Mouse (Mus musculus) embryonic facial prominence, embryonic 12.5 days (tissue): Measurements from ENCODE around the gene Olfr970. TPM values are rescaled to one million over a fixed set of nuclear protein-coding genes. Genes with fewer than 3 reads are reported as not detected.
"Not testable (repeated sequence)": the region's sequence is repeated elsewhere in the genome, so short reads cannot be mapped to it uniquely, and the experiment has no call there.

Experiments used
- ATAC-seq: fragments of 200-750 bp; cut with Nextera tagmentation; 2 replicates; pipeline ENCODE4 v1.8.0; 2017; ENCODE audit not compliant: insufficient number of reproducible peaks, insufficient read depth, low FRiP score, low TSS enrichment
- H3K27ac ChIP-seq: fragments of 300-500 bp; sonication (generic); 2 replicates; pipeline ENCODE4 v1.5.1; 2016; ENCODE audit warnings: mild to moderate bottlenecking
- H3K27me3 ChIP-seq: fragments of 300-500 bp; sonication (generic); 2 replicates; pipeline ENCODE4 v1.6.1; 2016; ENCODE audit warnings: mild to moderate bottlenecking, moderate library complexity
- H3K36me3 ChIP-seq: fragments of 300-500 bp; sonication (generic); 2 replicates; pipeline ENCODE4 v1.6.1; 2016; ENCODE audit warnings: mild to moderate bottlenecking
- H3K4me1 ChIP-seq: fragments of 300-500 bp; sonication (generic); 2 replicates; pipeline ENCODE4 v1.6.1; 2016
- H3K4me2 ChIP-seq: fragments of 300-500 bp; sonication (generic); replicated peaks from 2 replicates; pipeline ENCODE4 v1.6.1; 2016; ENCODE audit warnings: mild to moderate bottlenecking, moderate library complexity
- H3K4me3 ChIP-seq: fragments of 300-500 bp; sonication (generic); 2 replicates; pipeline ENCODE4 v1.5.1; 2016; ENCODE audit warnings: mild to moderate bottlenecking
- H3K9ac ChIP-seq: fragments of 300-500 bp; sonication (generic); 2 replicates; pipeline ENCODE4 v1.6.1; 2016; ENCODE audit warnings: mild to moderate bottlenecking, moderate library complexity
- H3K9me3 ChIP-seq: fragments of 300-500 bp; sonication (generic); 2 replicates; pipeline ENCODE4 v1.6.1; 2016; ENCODE audit warnings: mild to moderate bottlenecking, moderate library complexity
- WGBS: fragments of 180-500 bp; shearing (Covaris S2); methylation state at CpG from one replicate; pipeline ENCODE4 v1.1.7; 2016; 5-methylcytosine and 5-hydroxymethylcytosine counted together
- polyA plus RNA-seq: library from polyadenylated mRNA; unstranded; fragments of >200 nt; fragmentation: Nextera tagmentation; extraction: Ambion mirVana; gene quantifications from 2 replicates; pipeline ENCODE4 v1.2.1, GENCODE M21; 2016

Olfr970 gene
- not detected in 2 replicates for polyA plus RNA-seq

DNA sequence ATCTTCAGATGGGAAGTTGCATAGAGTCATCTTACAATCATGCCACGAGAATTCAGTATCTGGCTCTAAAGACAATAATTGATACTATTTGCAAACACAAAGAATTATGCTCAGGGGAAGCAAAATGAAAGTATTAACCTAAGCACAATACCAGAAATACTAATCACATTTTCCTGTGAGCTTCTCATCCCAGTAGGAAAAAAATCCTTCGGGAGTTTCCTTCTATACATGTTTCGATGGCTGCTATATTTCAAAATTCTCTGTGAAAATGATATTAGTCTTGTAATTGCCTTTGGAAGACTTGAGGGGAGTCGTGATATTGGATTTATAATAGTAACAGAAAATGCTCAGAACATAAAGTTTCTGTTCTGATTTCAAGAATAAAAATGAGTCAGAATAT is at the start of gene Olfr970:
Gene Olfr970 (plus strand): TSS at position 301 of the 400 bp plus-strand sequence.
- no peaks in the 10 kb centered on the region for H3K36me3 ChIP-seq
- no peak within 1 kb of the TSS for H3K4me2 ChIP-seq
- H3K27ac ChIP-seq = no peak within 1 kb of the TSS
- H3K4me3 ChIP-seq = no peak within 1 kb of the TSS
- 69% methylated on average over 4 of the region's 4 CpGs for WGBS
- H3K27me3 ChIP-seq = no peaks in the 10 kb centered on the region
- no peak within 1 kb of the TSS for H3K9ac ChIP-seq
- ATAC-seq = no peak
- H3K4me1 ChIP-seq = no peaks in the 10 kb centered on the region
- H3K9me3 ChIP-seq = no peaks in the 10 kb centered on the region

DNA sequence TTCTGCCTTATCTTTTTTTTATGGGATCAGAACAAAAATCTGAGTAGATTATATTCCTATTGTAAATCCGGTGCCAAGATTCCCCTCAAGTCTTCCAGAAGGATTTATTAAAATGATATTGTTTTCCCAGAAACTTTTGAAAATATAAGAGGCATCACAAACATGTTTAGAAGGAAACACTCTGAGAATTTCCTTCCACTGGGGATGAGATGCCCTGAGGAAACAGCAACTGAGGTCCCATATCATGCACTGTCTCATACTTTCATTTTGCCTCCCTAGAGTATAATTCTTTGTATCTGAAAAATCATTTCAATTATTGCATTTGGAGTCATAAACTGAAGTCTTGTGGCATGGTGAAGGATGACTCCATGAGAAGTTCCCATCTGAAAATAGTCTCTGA is 25.5 kb upstream of the Olfr970 start, which contains the start of gene Olfr968:
Gene Olfr968 (minus strand): TSS at position 101 of the 400 bp plus-strand sequence.
- Histone ChIP-seq H3K27me3 (no peaks in the 10 kb centered on the region), H3K27ac (no peak within 1 kb of the TSS), H3K4me3 (no peak within 1 kb of the TSS), H3K4me2 (no peak within 1 kb of the TSS), H3K9ac (no peak within 1 kb of the TSS), H3K4me1 (no peaks in the 10 kb centered on the region), H3K9me3 (no peaks in the 10 kb centered on the region), H3K36me3 (no peaks in the 10 kb centered on the region)
- 86% methylated on average over 1 of the region's 1 CpGs for WGBS
- no peak for ATAC-seq

DNA sequence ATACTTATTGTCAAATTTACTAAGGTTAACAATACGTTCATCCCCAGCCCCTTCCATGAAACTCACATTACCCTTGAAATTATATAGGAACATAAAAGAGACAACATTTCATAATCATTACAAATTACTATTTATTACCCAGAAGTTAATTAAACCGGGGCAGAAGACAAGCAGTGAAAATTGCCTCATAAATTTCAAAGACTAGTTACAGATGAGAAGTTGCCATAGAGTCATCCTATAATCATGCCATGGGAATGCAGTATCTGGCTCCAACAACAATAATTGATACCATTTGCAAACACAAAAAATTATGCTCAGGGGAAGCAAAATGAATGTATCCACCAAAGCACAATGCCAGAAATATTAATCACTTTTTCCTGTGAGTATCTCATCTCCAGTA is 18.1 kb upstream of the Olfr970 start, which contains the start of gene Olfr969:
Gene Olfr969 (plus strand): TSS at position 388 of the 400 bp plus-strand sequence.
- Histone ChIP-seq H3K4me1 (no peaks in the 10 kb centered on the region), H3K9me3 (no peaks in the 10 kb centered on the region), H3K4me3 (no peak within 1 kb of the TSS), H3K4me2 (no peak within 1 kb of the TSS), H3K9ac (no peak within 1 kb of the TSS), H3K36me3 (no peaks in the 10 kb centered on the region), H3K27ac (no peak within 1 kb of the TSS), H3K27me3 (no peaks in the 10 kb centered on the region)
- ATAC-seq = no peak
- WGBS = 70% methylated on average over 2 of the region's 2 CpGs

DNA sequence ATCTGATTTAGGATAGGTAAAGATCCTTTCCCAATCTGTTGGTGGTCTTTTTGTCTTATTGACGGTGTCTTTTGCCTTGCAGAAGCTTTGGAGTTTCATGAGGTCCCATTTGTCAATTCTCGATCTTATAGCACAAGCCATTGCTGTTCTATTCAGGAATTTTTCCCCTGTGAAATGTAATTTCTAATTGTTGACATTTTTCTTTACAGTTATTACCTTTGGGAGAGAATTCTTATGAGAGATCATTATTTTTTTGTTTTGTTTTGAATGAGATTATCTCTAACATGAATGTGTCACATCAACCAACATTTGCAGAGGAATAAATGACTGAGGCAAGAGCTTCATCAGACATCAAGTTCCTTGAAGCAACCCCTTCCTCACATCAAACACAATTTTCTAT is 27.9 kb downstream of the Olfr970 start, which contains the start of gene Olfr971:
Gene Olfr971 (plus strand): TSS at position 301 of the 400 bp plus-strand sequence.
- WGBS = 87% methylated on average over 2 of the region's 2 CpGs
- not testable (repeated sequence) for H3K4me1 ChIP-seq, H3K36me3 ChIP-seq, H3K27ac ChIP-seq, H3K27me3 ChIP-seq, H3K4me3 ChIP-seq, H3K9ac ChIP-seq, H3K4me2 ChIP-seq, ATAC-seq, H3K9me3 ChIP-seq

DNA sequence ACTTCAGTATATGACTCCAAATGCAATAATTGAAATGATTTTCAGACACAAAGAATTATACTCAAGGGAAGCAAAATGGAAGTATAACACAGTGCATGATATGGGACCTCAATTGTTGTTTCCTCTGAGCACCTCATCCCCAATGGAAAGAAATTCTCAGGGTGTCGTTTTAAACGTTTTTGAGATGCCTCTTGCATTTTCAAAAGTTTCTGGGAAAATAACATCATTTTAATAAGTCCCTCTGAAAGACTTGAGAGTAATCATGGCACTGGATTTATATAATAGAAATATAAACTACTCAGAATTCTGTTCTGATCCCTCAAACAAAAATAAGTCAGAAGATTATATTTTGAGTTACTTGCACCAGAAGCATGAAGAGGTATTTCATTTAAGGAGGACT is 57.5 kb downstream of the Olfr970 start, which contains the start of gene Olfr972:
Gene Olfr972 (plus strand): TSS at position 301 of the 400 bp plus-strand sequence.
- Histone ChIP-seq H3K36me3 (no peaks in the 10 kb centered on the region), H3K4me3 (no peak within 1 kb of the TSS), H3K9ac (no peak within 1 kb of the TSS), H3K27me3 (no peaks in the 10 kb centered on the region), H3K4me2 (no peak within 1 kb of the TSS), H3K9me3 (no peaks in the 10 kb centered on the region), H3K27ac (no peak within 1 kb of the TSS), H3K4me1 (no peaks in the 10 kb centered on the region)
- no peak for ATAC-seq
- WGBS = 62% methylated on average over 2 of the region's 2 CpGs

Other genes starting within 250 kb of the Olfr970 start
- gene Olfr959, start 233.3 kb upstream of the Olfr970 start, polyA plus RNA-seq = not detected in 2 replicates
- gene AW551984, start 204.5 kb upstream of the Olfr970 start, polyA plus RNA-seq = 48.5 and 52.8 TPM in 2 replicates
- not detected in 2 replicates for gene Olfr148, start 198.2 kb upstream of the Olfr970 start, polyA plus RNA-seq
- not detected in 2 replicates for gene Olfr960, start 187.5 kb upstream of the Olfr970 start, polyA plus RNA-seq
- gene Olfr961, start 163.8 kb upstream of the Olfr970 start, polyA plus RNA-seq = not detected in 2 replicates
- gene Olfr963, start 141.7 kb upstream of the Olfr970 start, polyA plus RNA-seq = not detected in 2 replicates
- gene Olfr149, start 101.7 kb upstream of the Olfr970 start, polyA plus RNA-seq = not detected in 2 replicates
- not detected in 2 replicates for gene Olfr965, start 97.5 kb upstream of the Olfr970 start, polyA plus RNA-seq
- not detected in 2 replicates for gene Olfr150, start 77.9 kb upstream of the Olfr970 start, polyA plus RNA-seq
- not detected in 2 replicates for gene Olfr967, start 62.6 kb upstream of the Olfr970 start, polyA plus RNA-seq
- gene Olfr968, start 25.6 kb upstream of the Olfr970 start, polyA plus RNA-seq = not detected in 2 replicates
- gene Olfr969, start 17.9 kb upstream of the Olfr970 start, polyA plus RNA-seq = not detected in 2 replicates
- not detected in 2 replicates for gene Olfr971, start 28.0 kb downstream of the Olfr970 start, polyA plus RNA-seq
- 0.35 TPM in 1 of 2 replicates, not detected in the other for gene Olfr972, start 57.6 kb downstream of the Olfr970 start, polyA plus RNA-seq
- gene Olfr229, start 98.5 kb downstream of the Olfr970 start, polyA plus RNA-seq = not detected in 2 replicates
- gene Olfr974, start 128.6 kb downstream of the Olfr970 start, polyA plus RNA-seq = not detected in 2 replicates
- gene Olfr975, start 143.2 kb downstream of the Olfr970 start, polyA plus RNA-seq = not detected in 2 replicates
- gene Olfr976, start 152.3 kb downstream of the Olfr970 start, polyA plus RNA-seq = not detected in 2 replicates
- not detected in 2 replicates for gene Olfr978, start 183.3 kb downstream of the Olfr970 start, polyA plus RNA-seq
- gene Olfr979, start 194.6 kb downstream of the Olfr970 start, polyA plus RNA-seq = not detected in 2 replicates
- not detected in 2 replicates for gene Olfr980, start 200.7 kb downstream of the Olfr970 start, polyA plus RNA-seq
- not detected in 2 replicates for gene Olfr981, start 212.6 kb downstream of the Olfr970 start, polyA plus RNA-seq